Mouse (Mus musculus) brain, adult 10 weeks (tissue): ENCODE measurements around the gene Zfp708. TPM values are rescaled to one million over a fixed set of nuclear protein-coding genes. Genes with fewer than 3 reads are reported as not detected.

ENCODE experiments used
- polyA plus RNA-seq: library from polyadenylated mRNA; stranded (reverse); fragments of 350-450 nt; fragmentation: Illumina TruSeq; extraction: RNeasy Lipid Tissue Mini Kit (QIAGEN cat#74804); gene quantifications from one replicate; pipeline ENCODE4 v1.2.3, GENCODE M21; 2015; ENCODE audit warnings: low read depth, low replicate concordance

The Zfp708 gene
- polyA plus RNA-seq: 3.4 TPM

GRCm38 (mm10) chr13:67097876-67098275, at the start of gene Zfp708:
Gene Zfp708 (minus strand): TSS chr13:67097976.

GRCm38 (mm10) chr13:67121360-67121759, 23.6 kb upstream of the Zfp708 start, which contains the start of gene Zfp759:
Gene Zfp759 (plus strand): TSS chr13:67121660.

GRCm38 (mm10) chr13:67116163-67116562, 18.4 kb upstream of the Zfp708 start, which contains the start of gene Rslcan18:
Gene Rslcan18 (minus strand): TSS chr13:67116263.

GRCm38 (mm10) chr13:67108194-67108820, 10.5 kb upstream of the Zfp708 start, which contains the start of gene Gm28557:
Gene Gm28557 (minus strand): TSS chr13:67108604.

GRCm38 (mm10) chr13:67060786-67061358, 36.9 kb downstream of the Zfp708 start, which contains the start of gene Zfp712:
Gene Zfp712 (minus strand): TSS chr13:67061170.

Other genes starting within 250 kb of the Zfp708 start
- 3.9 TPM for gene Gm10767, start 193.1 kb downstream of the Zfp708 start, polyA plus RNA-seq
- 5.4 TPM for gene Zfp712, start 36.8 kb downstream of the Zfp708 start, polyA plus RNA-seq
- 2.0 TPM for gene Gm28557, start 10.6 kb upstream of the Zfp708 start, polyA plus RNA-seq
- not detected for gene Rslcan18, start 18.3 kb upstream of the Zfp708 start, polyA plus RNA-seq
- gene Zfp759, start 23.7 kb upstream of the Zfp708 start, polyA plus RNA-seq: 5.8 TPM
- gene Rsl1, start 75.2 kb upstream of the Zfp708 start, polyA plus RNA-seq: 7.1 TPM
- gene Zfp455, start 96.5 kb upstream of the Zfp708 start, polyA plus RNA-seq: 2.7 TPM
- 6.0 TPM for gene Zfp458, start 180.5 kb upstream of the Zfp708 start, polyA plus RNA-seq
- gene Zfp457, start 208.5 kb upstream of the Zfp708 start, polyA plus RNA-seq: 0.83 TPM
- 2.9 TPM for gene Zfp595, start 234.6 kb upstream of the Zfp708 start, polyA plus RNA-seq